Mouse (Mus musculus): Measurements from ENCODE around the gene Olfr968.

The Olfr968 gene

DNA sequence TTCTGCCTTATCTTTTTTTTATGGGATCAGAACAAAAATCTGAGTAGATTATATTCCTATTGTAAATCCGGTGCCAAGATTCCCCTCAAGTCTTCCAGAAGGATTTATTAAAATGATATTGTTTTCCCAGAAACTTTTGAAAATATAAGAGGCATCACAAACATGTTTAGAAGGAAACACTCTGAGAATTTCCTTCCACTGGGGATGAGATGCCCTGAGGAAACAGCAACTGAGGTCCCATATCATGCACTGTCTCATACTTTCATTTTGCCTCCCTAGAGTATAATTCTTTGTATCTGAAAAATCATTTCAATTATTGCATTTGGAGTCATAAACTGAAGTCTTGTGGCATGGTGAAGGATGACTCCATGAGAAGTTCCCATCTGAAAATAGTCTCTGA, at the start of gene Olfr968:
TSS of gene Olfr968 (minus strand) at position 101 of the 400 bp plus-strand sequence.
- DNase-seq (ENCODE audit: low spot score), result no peak

DNA sequence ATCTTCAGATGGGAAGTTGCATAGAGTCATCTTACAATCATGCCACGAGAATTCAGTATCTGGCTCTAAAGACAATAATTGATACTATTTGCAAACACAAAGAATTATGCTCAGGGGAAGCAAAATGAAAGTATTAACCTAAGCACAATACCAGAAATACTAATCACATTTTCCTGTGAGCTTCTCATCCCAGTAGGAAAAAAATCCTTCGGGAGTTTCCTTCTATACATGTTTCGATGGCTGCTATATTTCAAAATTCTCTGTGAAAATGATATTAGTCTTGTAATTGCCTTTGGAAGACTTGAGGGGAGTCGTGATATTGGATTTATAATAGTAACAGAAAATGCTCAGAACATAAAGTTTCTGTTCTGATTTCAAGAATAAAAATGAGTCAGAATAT, 25.5 kb upstream of the Olfr968 start, which contains the start of gene Olfr970:
TSS of gene Olfr970 (plus strand) at position 301 of the 400 bp plus-strand sequence.
- no peak for DNase-seq (ENCODE audit: low spot score)

DNA sequence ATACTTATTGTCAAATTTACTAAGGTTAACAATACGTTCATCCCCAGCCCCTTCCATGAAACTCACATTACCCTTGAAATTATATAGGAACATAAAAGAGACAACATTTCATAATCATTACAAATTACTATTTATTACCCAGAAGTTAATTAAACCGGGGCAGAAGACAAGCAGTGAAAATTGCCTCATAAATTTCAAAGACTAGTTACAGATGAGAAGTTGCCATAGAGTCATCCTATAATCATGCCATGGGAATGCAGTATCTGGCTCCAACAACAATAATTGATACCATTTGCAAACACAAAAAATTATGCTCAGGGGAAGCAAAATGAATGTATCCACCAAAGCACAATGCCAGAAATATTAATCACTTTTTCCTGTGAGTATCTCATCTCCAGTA, 7.5 kb upstream of the Olfr968 start, which contains the start of gene Olfr969:
TSS of gene Olfr969 (plus strand) at position 388 of the 400 bp plus-strand sequence.
- DNase-seq (ENCODE audit: low spot score), result no peak

DNA sequence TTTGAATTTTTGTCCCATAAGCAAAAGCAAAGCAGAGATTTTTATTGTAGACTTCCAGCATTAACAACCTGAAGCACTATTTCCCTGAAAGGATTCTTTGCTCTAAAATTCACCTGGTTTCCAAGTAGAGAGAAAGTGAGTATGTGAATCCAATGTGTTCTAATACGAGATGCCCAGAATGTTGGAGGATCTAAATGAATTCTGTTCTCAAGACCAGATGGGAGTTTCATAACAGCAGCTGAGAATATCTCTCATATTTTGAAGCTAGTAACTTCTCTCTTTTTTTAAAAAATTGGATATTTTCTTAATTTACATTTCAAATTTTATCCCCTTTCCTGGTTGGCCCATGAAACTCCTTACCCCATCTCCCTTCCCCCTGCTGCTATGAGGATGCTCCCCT, 36.6 kb downstream of the Olfr968 start:
- DNase-seq (ENCODE audit: low spot score), result no peak

DNA sequence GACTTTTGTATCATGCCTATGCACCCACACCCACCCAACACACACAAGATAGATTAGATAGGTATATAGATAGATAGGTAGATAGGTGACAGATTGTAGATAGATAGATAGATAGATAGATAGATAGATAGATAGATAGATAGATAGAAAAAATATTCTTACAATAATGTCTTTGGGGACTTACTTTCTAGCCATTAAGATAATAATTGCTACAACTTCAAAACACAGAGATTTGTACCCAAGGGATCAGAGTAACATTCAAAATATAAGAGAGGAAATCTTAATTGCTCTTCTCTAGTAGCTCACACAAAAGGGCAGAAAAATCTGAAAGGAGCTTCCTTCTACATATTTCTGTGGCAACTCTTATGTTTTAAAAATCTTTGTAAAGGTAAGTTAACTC, 37.1 kb downstream of the Olfr968 start, which contains the start of gene Olfr967:
TSS of gene Olfr967 (plus strand) at position 301 of the 400 bp plus-strand sequence.
- DNase-seq (ENCODE audit: low spot score), result no peak

DNA sequence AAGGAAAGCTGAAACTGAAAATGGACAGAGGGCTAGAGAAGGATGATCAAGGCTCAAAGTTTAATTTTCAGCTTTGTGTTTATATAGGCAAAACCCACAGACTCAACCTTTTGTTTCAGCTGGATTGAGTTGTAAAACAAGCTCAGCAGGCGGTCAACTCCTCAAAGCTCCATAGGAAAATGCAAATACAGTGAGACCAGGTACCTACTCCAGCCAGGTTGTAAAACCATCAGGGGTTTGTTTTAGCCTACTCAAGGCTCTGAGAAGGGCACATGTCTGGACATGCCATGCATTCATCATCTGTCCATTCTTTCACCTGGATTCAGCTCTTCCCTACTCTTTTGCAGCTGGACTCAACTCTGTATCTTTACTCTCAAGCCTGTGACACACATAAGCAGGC, 42.3 kb downstream of the Olfr968 start:
- no peak for DNase-seq (ENCODE audit: low spot score)

DNA sequence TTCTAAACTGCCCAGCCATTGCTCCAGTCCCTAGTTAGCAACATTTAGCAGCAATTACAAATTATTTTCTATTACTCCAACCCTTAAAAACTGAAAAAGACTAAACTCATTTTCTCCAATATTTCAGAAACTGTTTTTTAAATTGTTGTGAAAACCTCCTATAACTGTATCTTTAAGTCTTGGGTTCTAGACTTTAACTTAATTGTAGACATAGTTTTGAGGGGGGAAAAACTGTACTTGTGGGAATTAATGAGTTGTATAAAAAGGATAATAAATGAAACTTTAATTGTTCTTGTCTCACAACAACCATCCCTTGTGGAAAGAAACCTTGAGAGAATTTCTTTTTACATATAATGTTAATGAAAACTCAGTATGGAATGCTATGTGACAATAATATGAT, 52.4 kb downstream of the Olfr968 start, which contains the start of gene Olfr150:
TSS of gene Olfr150 (plus strand) at position 301 of the 400 bp plus-strand sequence.
- no peak for DNase-seq (ENCODE audit: low spot score)

Data from ovary, postnatal 36 days (tissue).